Mouse (Mus musculus) embryo, embryonic 9.5 days (tissue): ENCODE results near the gene Trpc4ap.
A peak's percentile ranks its signal among the peaks of the same experiment; 100 is the strongest.

ENCODE experiments used
- DNase-seq: peaks from one replicate; pipeline ENCODE4 v3.0.0-alpha.2; 2017; ENCODE audit errors: extremely low spot score

Gene Trpc4ap

DNA sequence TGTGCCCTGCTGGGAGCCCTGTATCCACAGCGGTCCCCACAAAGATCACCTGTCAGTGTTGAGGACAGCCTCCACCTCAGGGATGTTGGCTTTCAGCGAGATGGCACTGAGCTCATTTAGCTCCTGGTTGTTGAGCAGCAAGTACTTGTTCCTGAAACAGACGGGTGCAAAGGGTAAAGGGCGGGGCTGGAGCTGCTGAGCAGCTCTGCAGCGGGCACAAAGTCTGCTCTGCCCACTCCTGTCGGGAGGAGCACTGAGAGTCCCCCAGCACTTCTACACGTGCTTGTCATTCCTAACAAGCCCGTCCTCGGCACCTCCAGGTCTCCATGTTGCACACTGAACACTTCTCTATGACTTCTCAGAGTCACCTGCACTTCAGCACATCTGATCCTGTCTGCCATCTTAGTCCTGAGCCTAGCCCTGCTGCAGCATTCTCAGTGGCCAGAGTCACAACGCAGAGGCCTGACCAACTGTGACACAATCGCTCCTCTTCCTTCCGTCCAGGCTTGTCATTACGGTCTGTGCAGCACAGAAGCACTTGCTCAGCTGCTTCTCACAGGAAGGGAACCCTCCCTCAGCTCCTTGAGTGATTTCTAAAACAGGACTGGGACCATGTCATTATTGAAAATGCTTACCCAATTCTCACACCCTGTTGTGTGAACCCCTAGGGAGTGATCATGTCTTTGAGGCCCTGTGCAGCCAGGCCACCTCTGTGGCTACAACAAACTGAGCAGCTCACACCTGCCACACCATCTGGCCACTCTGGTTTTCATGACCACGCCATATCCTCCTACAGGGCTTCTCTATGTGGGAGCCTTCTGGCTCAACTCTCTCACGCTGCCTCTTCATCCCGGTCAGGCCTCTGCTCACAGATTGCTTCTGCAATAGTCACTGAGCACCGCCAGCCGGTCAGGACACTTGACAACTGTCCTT is 50.4 kb downstream of the Trpc4ap start:
- no peak for DNase-seq

DNA sequence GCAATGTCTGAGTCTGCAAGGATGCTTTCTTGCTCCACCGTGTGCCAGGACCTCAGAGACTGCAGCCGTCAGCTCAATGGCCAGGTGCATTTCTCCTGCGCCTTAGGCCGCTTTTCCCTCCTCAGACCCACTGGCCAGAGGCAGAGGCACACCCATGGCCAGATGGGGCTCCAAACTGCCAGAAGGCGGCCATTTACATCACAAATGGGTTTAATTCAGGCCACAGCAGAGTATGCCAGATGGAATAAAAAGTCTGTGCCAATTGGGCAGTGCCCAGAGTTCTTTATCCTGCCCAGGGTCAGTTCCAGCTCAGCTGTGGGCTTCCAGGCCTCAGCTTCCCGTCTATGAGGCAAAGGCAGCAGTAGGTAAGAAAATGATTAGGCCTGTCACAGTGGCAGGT is 51.5 kb downstream of the Trpc4ap start:
- DNase-seq: no peak

DNA sequence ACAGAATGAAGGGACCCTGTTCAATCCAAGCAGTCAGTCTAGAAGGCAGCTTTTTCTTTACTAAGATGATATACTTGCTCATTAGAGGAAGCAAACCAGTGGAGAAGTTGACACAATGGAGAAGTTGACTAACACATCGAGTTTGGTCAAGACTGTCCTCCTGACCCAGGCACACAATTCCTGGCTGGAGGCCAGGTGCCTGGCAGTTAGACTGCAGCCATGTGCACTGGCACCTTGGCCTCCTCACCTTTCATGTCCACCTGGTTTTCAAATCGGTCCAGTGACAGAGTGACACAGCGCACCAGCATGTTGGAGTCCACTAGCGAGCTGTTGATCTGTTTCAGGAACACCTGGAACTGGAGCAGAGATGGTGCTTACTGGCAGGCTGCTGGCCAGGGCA is 54.8 kb downstream of the Trpc4ap start:
- no peak for DNase-seq

DNA sequence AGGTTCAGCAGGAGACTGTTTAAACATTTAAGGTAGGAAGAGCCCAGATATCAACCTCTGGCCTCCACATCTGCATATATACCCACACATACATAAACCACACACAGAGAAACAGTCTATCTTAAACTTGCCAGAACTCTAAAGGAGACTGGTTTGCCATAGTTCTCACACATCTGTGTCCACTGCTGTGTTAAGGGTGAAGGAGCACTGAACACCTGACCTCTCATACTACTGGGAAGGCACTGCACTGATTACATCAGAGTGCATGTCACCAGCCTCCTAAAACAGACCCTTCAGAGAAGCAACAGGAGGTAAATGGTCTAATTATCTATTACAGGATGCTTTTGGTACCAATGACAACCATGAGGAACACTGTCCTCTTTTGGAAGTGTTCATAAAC is 55.3 kb downstream of the Trpc4ap start:
- no peak for DNase-seq

DNA sequence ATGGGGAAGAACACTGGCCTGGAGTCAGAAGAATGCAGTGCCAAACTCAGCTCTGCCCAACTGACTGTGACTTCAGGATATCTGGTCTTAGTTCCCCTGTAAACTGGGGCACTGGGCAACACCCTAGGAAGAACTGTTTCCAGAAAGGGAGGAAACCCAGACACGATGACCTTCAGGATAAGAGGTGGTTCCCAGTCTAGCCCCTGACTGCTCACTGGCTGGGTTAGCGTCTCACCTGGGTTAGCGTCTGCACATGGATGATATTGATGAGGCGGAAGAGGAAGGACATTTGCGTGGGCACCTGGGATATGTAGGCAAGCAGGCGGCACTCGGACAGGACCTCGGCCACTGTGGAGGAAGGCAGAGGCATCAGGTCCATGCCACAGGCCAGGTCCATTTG is 56.2 kb downstream of the Trpc4ap start:
- no peak for DNase-seq

DNA sequence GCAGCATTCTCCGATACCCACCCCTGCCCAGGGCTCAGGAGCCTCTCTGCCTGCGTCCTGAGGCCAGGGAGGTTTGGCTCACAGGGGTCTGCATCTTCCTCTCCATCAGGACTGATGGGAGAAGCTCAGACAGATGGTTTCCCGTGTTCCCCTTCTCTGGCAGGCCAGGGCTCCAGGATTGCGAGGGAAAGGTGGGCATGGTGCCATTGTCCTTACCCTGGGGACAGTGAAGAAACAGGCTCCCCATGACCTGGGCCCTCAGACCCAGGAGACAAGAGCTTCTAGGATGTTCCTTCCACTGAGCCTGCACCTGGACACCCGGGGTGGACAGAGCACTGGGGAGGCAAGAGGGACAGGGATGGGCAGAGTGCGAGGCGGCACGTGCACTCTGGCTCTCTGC is 57.6 kb downstream of the Trpc4ap start:
- no peak for DNase-seq

DNA sequence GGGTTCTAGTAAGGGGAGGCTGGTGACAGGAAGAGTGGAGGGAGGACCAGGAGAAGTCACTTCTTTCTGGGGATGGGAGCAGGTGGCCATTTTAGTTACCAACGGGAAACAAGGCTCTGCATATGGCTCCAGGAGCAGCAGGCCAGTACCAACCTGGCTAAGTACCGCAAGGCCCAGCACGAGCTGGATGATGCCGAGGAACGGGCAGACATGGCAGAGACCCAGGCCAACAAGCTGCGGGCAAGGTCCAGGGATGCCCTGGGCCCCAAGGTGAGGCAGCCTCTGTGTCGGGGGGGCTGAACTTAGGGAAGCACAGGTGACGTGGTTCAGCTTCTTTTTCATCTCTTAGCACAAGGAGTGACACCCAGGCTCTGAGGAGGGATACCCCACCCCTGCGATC is 58.5 kb downstream of the Trpc4ap start:
- DNase-seq: no peak

DNA sequence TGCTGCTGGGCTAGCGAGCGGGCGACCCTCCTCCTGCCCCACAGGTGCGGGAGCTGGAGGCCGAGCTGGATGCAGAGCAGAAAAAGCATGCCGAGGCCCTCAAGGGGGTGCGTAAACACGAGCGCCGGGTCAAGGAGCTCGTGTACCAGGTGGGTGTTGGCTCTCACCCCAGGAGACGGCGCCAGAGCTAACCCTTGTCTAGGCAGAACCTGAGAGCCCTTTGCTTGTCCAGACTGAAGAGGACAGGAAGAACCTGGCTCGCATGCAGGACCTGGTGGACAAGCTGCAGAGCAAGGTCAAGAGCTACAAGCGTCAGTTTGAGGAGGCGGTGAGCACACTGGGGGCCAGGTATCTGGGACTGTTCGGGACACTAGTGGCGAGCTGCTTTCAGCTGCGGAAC is 59.1 kb downstream of the Trpc4ap start:
- DNase-seq: no peak

DNA sequence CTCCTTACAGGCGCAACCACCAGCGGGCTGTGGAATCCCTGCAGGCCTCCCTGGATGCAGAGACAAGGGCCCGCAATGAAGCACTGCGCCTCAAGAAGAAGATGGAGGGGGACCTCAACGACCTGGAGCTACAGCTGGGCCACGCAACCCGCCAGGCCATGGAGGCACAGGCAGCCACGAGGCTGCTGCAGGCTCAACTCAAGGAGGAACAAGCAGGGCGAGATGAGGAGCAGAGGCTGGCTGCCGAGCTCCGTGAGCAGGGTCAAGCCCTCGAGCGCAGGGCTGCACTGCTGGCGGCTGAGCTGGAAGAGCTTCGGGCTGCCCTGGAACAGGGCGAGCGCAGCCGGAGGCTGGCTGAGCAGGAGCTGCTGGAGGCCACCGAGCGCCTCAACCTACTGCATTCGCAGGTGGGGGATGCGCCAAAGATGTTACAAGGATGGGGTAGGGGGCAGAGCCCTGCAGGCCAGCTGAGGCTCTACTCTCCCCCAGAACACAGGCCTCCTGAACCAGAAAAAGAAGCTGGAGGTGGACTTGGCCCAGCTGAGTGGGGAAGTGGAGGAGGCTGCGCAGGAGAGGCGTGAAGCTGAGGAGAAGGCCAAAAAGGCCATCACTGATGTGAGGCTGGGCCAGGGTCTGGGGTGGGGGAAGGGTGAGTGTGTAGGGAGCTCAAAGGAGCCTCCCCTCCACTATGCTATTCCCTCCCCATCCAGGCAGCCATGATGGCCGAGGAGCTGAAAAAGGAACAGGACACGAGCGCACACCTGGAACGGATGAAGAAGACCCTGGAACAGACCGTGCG is 59.8 kb downstream of the Trpc4ap start:
- no peak for DNase-seq

DNA sequence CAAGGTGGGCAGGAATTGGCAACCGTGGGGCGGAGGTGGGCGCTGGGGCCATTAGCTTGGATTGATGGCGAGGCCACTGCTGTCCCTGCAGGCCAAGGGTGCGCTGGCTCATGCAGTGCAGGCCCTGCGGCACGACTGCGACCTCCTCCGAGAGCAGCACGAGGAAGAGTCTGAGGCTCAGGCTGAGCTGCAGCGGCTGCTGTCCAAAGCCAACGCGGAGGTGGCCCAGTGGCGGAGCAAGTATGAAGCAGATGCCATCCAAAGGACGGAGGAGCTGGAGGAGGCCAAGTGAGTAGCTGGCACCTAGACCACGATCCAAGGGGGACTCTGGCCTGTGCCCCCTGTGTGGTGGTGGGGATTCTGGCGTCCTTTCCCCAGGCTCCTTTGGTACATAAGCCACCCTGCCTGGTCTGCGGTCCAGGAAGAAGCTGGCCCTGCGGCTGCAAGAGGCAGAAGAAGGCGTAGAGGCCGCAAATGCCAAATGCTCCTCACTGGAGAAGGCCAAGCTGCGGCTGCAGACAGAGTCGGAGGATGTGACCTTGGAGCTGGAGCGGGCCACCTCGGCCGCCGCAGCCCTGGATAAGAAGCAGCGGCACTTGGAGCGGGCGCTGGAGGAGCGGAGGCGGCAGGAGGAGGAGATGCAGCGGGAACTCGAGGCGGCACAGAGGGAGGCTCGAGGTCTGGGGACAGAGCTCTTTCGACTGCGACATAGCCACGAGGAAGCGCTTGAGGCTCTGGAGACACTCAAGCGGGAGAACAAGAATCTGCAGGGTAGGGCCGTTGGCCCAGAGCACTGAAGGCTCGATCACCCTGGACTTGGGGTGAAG is 61.4 kb downstream of the Trpc4ap start:
- peak; percentile 44 for DNase-seq

DNA sequence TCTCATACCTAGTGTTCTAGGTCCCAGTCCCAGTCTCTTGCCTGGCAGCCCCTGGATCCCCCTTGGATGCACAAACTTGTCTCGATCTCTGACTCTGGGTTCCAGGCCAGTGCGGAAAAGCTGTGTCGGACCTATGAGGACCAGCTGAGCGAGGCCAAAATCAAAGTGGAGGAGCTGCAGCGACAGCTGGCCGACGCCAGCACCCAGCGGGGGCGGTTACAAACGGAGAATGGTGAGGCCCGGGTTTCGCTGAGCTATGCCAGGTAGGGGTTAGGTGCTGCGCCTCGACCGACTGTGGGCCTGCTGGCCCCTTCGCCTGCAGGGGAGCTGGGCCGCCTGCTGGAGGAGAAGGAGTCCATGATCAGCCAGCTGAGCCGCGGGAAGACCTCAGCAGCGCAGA is 62.0 kb downstream of the Trpc4ap start:
- DNase-seq: peak; percentile 42

DNA sequence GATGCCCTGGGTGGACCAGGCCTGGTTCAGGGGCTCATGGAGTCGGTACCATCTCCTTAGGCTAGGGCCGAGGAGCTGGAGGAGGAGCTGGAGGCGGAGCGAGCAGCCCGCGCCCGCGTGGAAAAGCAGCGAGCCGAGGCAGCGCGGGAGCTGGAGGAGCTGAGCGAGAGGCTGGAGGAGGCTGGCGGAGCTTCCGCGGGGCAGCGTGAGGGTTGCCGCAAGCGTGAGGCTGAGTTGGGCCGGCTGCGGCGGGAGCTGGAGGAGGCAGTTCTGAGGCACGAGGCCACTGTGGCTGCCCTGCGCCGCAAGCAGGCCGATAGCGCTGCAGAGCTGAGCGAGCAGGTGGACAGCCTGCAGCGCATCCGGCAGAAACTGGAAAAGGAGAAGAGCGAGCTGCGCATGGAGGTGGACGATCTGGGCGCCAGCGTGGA is 62.9 kb downstream of the Trpc4ap start:
- peak; percentile 46 for DNase-seq

DNA sequence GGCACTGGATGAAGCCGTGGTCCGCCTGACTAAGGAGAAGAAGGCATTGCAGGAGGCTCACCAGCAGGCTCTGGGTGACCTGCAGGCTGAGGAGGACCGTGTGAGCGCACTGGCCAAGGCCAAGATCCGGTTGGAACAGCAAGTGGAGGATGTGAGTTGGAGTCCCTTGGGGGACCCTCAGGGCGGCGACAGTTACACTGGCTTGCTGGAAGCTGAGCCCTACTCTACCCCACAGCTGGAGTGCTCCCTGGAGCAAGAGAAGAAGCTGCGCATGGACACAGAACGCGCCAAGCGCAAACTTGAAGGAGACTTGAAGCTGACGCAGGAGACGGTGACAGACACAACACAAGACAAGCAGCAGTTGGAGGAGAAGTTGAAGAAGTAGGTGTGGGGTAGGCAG is 63.7 kb downstream of the Trpc4ap start:
- DNase-seq: no peak

DNA sequence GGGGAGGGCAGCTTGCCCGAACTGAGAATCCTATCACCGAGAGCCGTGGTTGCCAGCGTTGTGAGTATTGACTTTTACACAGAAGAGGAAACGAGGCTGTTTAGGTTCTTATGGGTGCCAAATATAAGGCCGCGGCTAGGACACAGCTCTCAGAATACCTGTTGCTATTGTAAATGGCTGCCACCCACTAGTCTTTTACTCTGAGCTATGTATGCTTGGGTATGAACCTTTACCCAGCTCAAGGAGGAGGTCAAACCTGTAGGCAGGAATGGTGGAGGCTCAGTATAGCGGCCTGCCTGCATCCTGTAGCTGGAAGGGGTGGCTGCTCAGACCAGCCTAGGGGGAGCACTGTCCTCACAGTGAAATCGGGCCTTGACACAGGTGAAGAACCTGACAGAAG is 64.1 kb downstream of the Trpc4ap start:
- no peak for DNase-seq

DNA sequence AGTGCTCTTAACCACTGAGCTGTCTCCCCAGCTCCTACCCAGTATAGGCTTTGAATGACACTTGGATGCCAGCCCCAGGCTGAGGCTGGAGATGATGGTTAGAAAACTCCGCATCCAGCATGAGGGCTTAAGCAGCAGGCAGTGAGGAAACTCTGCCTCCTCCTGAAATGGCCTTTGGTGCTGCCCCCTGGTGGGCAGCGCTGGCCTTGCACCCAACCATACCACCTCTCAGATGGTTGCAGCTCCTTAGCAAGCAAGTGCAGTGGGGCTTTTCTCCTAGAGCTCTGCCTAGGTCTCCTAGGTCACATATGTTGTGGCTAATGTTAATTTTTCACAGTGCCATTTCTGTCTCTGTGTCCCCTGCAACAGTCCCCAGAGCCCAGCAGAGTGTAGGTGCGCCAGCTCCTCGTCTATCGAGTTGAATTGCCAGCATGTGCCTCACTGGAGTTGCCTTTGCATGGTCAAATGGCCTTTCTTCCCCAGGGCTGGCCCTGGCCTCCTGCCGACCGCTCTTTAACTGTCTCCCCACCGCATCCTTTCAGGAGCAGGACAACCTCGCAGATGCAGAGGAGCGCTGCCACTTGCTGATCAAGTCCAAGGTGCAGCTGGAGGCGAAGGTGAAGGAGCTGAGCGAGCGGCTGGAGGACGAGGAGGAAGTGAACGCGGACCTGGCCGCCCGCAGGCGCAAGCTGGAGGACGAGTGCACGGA is 65.0 kb downstream of the Trpc4ap start:
- peak; percentile 81 for DNase-seq

DNA sequence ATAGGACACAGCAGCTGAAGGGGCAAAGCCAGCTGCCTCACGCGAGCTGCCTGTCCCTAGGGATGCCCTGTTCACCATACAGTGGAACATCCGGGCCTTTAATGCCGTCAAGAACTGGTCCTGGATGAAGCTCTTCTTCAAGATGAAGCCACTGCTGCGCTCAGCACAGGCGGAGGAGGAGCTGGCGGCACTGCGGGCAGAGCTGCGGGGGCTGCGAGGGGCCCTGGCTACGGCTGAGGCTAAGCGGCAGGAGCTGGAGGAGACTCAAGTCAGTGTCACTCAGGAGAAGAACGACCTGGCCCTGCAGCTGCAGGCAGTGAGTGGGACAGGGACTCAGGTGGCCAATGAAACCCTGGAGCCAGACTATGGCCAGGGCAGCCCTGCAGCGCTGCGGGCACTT is 65.9 kb downstream of the Trpc4ap start:
- DNase-seq: no peak

DNA sequence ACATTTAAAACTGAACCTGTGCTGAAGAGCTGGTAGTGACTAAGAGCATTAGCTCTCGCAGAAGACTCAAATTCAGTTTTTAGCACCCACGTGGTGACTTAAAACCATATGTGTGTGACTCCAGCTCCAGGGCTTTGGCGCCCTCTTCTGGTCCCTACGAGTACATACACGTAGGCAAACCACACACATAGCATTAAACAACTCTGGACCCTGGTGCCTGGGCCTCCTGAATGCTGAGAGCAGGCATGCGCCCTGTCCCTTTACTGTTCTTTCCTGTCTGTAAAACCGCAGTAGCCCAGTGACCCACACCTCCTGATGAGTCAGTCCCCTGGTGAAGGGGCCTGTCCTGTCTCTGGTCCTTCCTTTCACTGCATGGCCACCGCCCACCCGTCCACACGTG is 67.5 kb downstream of the Trpc4ap start:
- DNase-seq: no peak

DNA sequence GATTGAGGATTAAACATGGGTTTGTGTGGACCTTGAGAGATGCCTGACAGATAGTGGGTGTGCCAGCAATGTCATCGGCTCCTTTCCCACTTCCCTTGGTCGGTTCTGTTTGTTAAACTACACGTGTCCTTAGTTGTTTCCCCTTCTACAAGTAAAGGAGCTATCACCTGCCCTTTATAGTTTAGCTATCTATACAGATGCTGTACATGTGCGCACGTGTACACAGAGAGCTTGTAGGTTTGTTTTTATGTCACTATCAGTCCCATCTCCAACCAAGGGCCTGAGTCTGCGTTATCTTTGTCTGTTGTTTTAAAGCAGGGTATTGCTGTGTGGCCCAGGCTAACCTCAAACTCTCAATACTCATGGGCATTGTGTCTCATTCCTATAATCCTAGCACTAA is 68.2 kb downstream of the Trpc4ap start:
- no peak for DNase-seq

DNA sequence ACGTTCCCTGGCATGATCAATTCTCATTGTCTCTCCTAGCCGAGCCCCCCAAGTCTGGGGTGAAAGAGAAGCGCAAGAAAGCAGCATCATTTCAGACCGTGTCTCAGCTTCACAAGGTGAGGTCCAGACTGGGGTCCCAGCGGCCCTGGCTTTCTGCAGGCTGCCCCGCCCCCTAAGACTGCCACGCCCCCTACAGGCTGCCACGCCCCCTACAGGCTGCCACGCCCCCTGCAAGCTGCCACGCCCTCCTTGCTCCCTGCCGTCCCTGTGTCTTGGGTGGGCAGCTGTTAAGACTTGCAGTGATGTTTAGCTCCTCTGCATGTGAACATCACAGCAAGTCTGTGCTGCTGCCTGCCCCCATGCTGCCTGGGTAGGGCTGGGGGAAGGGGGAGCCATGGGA is 69.6 kb downstream of the Trpc4ap start:
- no peak for DNase-seq

DNA sequence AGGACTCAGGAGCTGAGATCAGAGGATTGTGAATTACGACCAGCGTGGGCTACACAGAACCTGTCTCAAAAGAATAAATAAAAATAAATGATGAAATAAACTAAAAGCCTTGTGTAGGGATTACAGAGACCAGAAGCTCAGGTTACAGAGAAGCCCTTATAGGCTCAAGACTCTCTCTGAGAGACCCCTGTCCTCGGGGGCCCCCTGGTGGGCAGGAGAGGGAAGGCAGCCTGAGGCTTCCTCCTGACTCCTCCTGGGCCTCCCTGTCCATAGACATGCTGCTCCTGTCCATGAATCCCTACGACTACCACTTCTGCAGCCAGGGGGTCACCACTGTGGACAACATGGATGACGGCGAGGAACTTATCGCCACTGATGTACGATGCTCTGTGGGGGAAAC is 72.4 kb downstream of the Trpc4ap start:
- DNase-seq: peak; percentile 85

DNA sequence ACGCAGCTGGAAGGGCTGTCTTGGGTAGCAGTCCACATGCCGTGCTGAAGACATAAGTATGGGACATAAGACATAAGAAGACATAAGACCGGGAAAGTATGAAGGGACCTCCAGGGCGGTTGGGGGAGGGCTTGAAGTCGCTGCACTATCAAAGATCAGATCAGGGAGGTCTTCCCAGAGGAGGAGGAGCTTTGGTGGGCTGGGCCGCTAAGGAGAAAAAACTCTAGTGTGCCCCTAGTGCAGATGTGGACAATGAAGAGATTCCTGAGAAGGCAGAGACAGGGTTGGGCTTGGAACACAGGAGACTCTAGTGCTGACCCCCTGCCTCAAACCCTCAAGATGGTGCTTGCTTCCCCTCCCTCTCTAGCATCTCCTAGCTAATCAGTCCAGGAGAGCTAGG is 75.2 kb downstream of the Trpc4ap start:
- no peak for DNase-seq

DNA sequence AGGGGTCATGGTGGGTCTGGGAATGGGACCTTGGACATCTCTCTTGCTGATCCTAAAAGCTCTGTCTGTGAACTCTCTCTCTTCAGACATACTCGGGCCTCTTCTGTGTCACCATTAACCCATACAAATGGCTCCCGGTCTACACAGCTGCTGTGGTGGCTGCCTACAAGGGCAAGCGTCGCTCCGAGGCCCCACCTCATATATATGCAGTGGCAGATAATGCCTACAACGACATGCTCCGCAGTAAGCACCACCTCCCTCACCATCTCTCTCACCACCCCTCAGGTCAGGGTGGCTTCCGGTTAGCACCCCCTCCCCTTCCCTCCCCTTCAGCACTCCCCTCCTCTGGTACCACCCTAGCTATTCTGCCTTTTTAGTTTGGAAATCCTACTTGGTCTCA is 78.2 kb downstream of the Trpc4ap start:
- no peak for DNase-seq
